ENCODE assay signal across 8 mouse cellular contexts in genomic region chr1:180568761-180569452, GRCm38 (mm10). TPM values are rescaled to one million over a fixed set of nuclear protein-coding genes. Genes with fewer than 3 reads are reported as not detected.
DNase-seq lines count a peak whose midpoint lies in the region; ATAC-seq and TF ChIP-seq lines count a peak whose summit lies in the region.

TSS of gene Parp1 (plus strand) at chr1:180568924.

- H3K27ac ChIP-seq in ES-Bruce4 (ENCODE audit: insufficient read depth, low read length), result peak within 1 kb of the TSS; percentile 32
- peak within 1 kb of the TSS; percentile 90 for H3K27ac ChIP-seq in forebrain, embryonic 14.5 days (ENCODE audit: low read depth, low read length)
- peak within 1 kb of the TSS; percentile 92 for H3K27ac ChIP-seq in neural tube, embryonic 15.5 days (replicated peaks)

- H3K9me3 ChIP-seq in ES-Bruce4 (replicated peaks; ENCODE audit: control insufficient read depth, insufficient read depth, low read length, poor library complexity, severe bottlenecking), result no peaks in the 10 kb centered on the region
- no peaks in the 10 kb centered on the region for H3K9me3 ChIP-seq in forebrain, embryonic 14.5 days (replicated peaks; ENCODE audit: control insufficient read depth, low read length)
- no peaks in the 10 kb centered on the region for H3K9me3 ChIP-seq in neural tube, embryonic 15.5 days (replicated peaks)

- peak within 1 kb of the TSS; percentile 90 for H3K4me3 ChIP-seq in ES-Bruce4 (ENCODE audit: low read depth, low read length)
- H3K4me3 ChIP-seq in forebrain, embryonic 14.5 days (ENCODE audit: low read depth, low read length), result peak within 1 kb of the TSS; percentile 74
- peak within 1 kb of the TSS; percentile 93 for H3K4me3 ChIP-seq in neural tube, embryonic 15.5 days (replicated peaks)

- peak within 1 kb of the TSS; percentile 97 for H3K4me2 ChIP-seq in forebrain, embryonic 14.5 days (ENCODE audit: low read length)
- peak within 1 kb of the TSS; percentile 81 for H3K4me2 ChIP-seq in neural tube, embryonic 15.5 days

- intact Hi-C loops in heart, postnatal 14 days (cut with DNase I), result loop anchor here (5.0 kb wide), 1 partner anchor 73 kb away; the partner anchor contains the start of gene Lin9

- H3K4me1 ChIP-seq in ES-Bruce4 (ENCODE audit: control insufficient read depth, insufficient read depth, low read length), result peaks cover 7% of the 10 kb centered on the region
- H3K4me1 ChIP-seq in forebrain, embryonic 14.5 days (ENCODE audit: control insufficient read depth, insufficient read depth, low read length), result peaks cover 15% of the 10 kb centered on the region
- H3K4me1 ChIP-seq in neural tube, embryonic 15.5 days, result peaks cover 42% of the 10 kb centered on the region

- H3K36me3 ChIP-seq in ES-Bruce4 (ENCODE audit: control insufficient read depth, insufficient read depth, low read length, poor library complexity, severe bottlenecking), result peaks cover 3% of the 10 kb centered on the region
- H3K36me3 ChIP-seq in forebrain, embryonic 14.5 days (ENCODE audit: control insufficient read depth, insufficient read depth, low read length), result peaks cover 9% of the 10 kb centered on the region
- peaks cover 5% of the 10 kb centered on the region for H3K36me3 ChIP-seq in neural tube, embryonic 15.5 days

- peak within 1 kb of the TSS; percentile 95 for H3K9ac ChIP-seq in ES-Bruce4 (ENCODE audit: low read depth, poor library complexity, severe bottlenecking)
- peak within 1 kb of the TSS; percentile 90 for H3K9ac ChIP-seq in forebrain, embryonic 14.5 days (ENCODE audit: low read length)
- H3K9ac ChIP-seq in neural tube, embryonic 15.5 days (replicated peaks), result peak within 1 kb of the TSS; percentile 91

- peak; percentile 98 for DNase-seq in forebrain, embryonic 14.5 days (ENCODE audit: low spot score)
- DNase-seq in heart, postnatal 14 days, result peak; percentile 96 to 98
- peak; percentile 96 for DNase-seq in layer of hippocampus, adult 11-12 months (ENCODE audit: low spot score)
- DNase-seq in lung, adult 18-20 months, result peak; percentile 95 to 96
- DNase-seq in testis, postnatal 14 days (ENCODE audit: low spot score), result peak; percentile 96

- WGBS in forebrain, embryonic 14.5 days, result under 1% methylated on average over 65 of the region's 67 CpGs
- WGBS in neural tube, embryonic 15.5 days, result under 1% methylated on average over 66 of the region's 67 CpGs

- H3K27me3 ChIP-seq in ES-Bruce4 (ENCODE audit: control insufficient read depth, insufficient read depth, low read length, poor library complexity, severe bottlenecking), result no peaks in the 10 kb centered on the region
- no peaks in the 10 kb centered on the region for H3K27me3 ChIP-seq in forebrain, embryonic 14.5 days (replicated peaks; ENCODE audit: control insufficient read depth, insufficient read depth, low read length)
- H3K27me3 ChIP-seq in neural tube, embryonic 15.5 days (replicated peaks), result no peaks in the 10 kb centered on the region

- 0 out of 2 replicates have a peak, but pooled peaks have one; percentile 50 for TF ChIP-seq EP300 in ES-Bruce4 (IDR thresholded peaks at IDR 0.05; ENCODE audit: insufficient read depth, low read depth, low read length)

- TF ChIP-seq POLR2A in ES-Bruce4 (IDR thresholded peaks at IDR 0.05; ENCODE audit: insufficient read depth, low read length), result peak; percentile 66

- peak; percentile 85 for ATAC-seq in cerebellum, adult (ENCODE audit: insufficient number of reproducible peaks, low FRiP score, low TSS enrichment)
- ATAC-seq in forebrain, embryonic 14.5 days, result peak; percentile 99
- peak; percentile 98 for ATAC-seq in neural tube, embryonic 15.5 days (ENCODE audit: low FRiP score)

- no peak for TF ChIP-seq CTCF in ES-Bruce4 (IDR thresholded peaks at IDR 0.05; ENCODE audit: low read depth, low read length)

RNA-seq across cellular contexts. Expression of gene Parp1, which starts in this region (rescaled TPM):
- 307 and 318 TPM in 2 replicates for polyA plus RNA-seq in ES-Bruce4 (2011; ENCODE audit: insufficient read depth, insufficient read length, low read depth, missing spikeins)
- polyA plus RNA-seq in forebrain, embryonic 14.5 days (2014; fragmentation: Nextera tagmentation; extraction: Ambion mirVana), result 118 and 127 TPM in 2 replicates
- 10 to 100 TPM; 57.4 to 63.8 TPM for total RNA-seq in heart, postnatal 14 days (2021)
- polyA plus RNA-seq in neural tube, embryonic 15.5 days (2015; fragmentation: Nextera tagmentation; extraction: Ambion mirVana), result 89.1 and 93.8 TPM in 2 replicates

Comparison
In these comparisons a context has a peak if more than half of its experiments do, and no peak if none do; other contexts are left out.
1. Peak in every context shown above with its lines: DNase-seq, ATAC-seq, H3K4me3 ChIP-seq and H3K27ac ChIP-seq.
2. H3K27ac ChIP-seq: peak in every context shown above with its lines; median percentile 92 in neural tube, embryonic 15.5 days; 90 in forebrain, embryonic 14.5 days; 32 in ES-Bruce4.